Mouse (Mus musculus) cortical plate, adult 2 months (tissue): ENCODE measurements around the gene Phf2.

ENCODE experiments used
- CTCF ChIP-seq: fragments of 200-500 bp; IDR thresholded peaks from 2 replicates; pipeline ENCODE4 v1.5.1; 2011; ENCODE audit warnings: mild to moderate bottlenecking, control low read depth, low read length; ENCODE audit not compliant: insufficient read depth; ENCODE audit errors: extremely low read depth
- POLR2A ChIP-seq: fragments of 200-500 bp; IDR thresholded peaks from 2 replicates; pipeline ENCODE4 v1.6.1; 2011; ENCODE audit warnings: mild to moderate bottlenecking, low read length, control low read depth; ENCODE audit not compliant: insufficient read depth; ENCODE audit errors: extremely low read depth

- TF ChIP-seq POLR2A (no peak), CTCF (no peak)
Measured at GRCm38 (mm10) chr13:48857246-48857932, 13.5 kb downstream of the Phf2 start.
